Mouse (Mus musculus) liver, embryonic 11.5 days (tissue): Measurements from ENCODE around the gene Ube2d3. TPM values are rescaled to one million over a fixed set of nuclear protein-coding genes. Genes with fewer than 3 reads are reported as not detected.

Experiments
- polyA plus RNA-seq: library from polyadenylated mRNA; unstranded; fragments of >200 nt; fragmentation: Nextera tagmentation; extraction: Ambion mirVana; gene quantifications from 2 replicates; pipeline ENCODE4 v1.2.1, GENCODE M21; 2014

Ube2d3 gene
- polyA plus RNA-seq, 1 experiment from 2014 or later = 502 TPM

Other genes with a start within 250 kb of the Ube2d3 start
- 30.7 and 34.6 TPM in 2 replicates for gene Cenpe, start 225.6 kb upstream of the Ube2d3 start, polyA plus RNA-seq
- gene Bdh2, start 156.9 kb upstream of the Ube2d3 start, polyA plus RNA-seq = 1.3 and 1.7 TPM in 2 replicates
- 0.62 and 1.0 TPM in 2 replicates for gene Slc9b2, start 130.4 kb upstream of the Ube2d3 start, polyA plus RNA-seq
- 0.16 and 0.23 TPM in 2 replicates for gene Slc9b1, start 90.1 kb upstream of the Ube2d3 start, polyA plus RNA-seq
- 58.1 and 59.1 TPM in 2 replicates for gene Cisd2, start 14.2 kb upstream of the Ube2d3 start, polyA plus RNA-seq
- gene Manba, start 47.5 kb downstream of the Ube2d3 start, polyA plus RNA-seq = 9.7 TPM in 2 replicates